Mouse (Mus musculus): Measurements from ENCODE around the gene Smagp. TPM values are rescaled to one million over a fixed set of nuclear protein-coding genes. Genes with fewer than 3 reads are reported as not detected.

Gene Smagp
- polyA plus RNA-seq, 1 experiment, result 0.21 TPM

DNA sequence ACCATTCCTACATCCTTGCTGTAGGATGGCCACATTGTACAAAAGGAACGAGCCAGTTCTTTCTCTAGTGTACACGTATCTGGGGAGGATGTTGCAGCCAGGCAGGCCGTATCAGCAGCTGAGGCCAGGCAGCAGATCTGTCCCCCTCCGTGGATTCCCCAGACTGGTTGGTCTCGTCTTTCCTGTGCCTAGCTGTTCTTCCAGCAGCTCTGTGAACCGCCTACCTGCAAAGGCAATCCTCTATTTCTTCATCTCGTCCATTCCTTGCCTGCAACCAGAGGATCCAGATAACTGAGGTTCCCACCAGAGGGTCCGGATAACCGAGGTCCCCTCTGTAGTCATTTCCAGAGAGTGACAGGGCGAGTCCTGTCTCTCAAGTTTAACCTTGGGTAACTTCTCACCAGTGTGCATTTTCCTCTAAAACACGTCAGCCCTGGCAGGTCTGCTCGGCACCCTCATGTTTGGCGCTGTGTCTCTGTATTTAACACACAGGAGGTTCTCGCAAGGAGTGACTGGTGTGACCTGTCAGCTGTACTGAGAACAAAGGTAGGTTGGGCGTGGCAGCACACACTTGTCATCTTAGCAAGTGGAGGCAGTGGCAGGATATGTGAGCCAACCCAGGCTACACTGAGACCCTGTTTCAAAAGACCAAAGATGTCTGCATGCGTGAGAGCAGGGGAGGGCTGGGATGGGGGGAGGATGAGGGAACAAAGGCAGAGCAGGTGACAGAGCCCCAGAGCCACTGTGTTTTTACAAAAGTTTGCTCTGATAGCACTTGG is 3.4 kb upstream of the Smagp start:
- Histone ChIP-seq H3ac (ENCODE audit: control insufficient read depth, insufficient read length, low read depth) (no peak overlapping the region), H3K4me3 (ENCODE audit: insufficient read depth, poor library complexity, severe bottlenecking) (no peak overlapping the region), H3K27me3 (ENCODE audit: control insufficient read depth, insufficient read depth, insufficient read length) (peaks cover 39% of the 10 kb centered on the region), H3K36me3 (ENCODE audit: control insufficient read depth, insufficient read depth) (no peaks in the 10 kb centered on the region), H3K79me3 (ENCODE audit: low read depth) (no peaks in the 10 kb centered on the region), H3K79me2 (ENCODE audit: control insufficient read depth, insufficient read depth) (no peaks in the 10 kb centered on the region)
- no peak for TF ChIP-seq CEBPB (IDR thresholded peaks at IDR 0.05; ENCODE audit: low read depth)
- no peak for TF ChIP-seq MYOG (IDR thresholded peaks at IDR 0.05; ENCODE audit: control insufficient read depth, extremely low read depth, insufficient read length)
- TF ChIP-seq CTCF (IDR thresholded peaks at IDR 0.05; ENCODE audit: control insufficient read depth, insufficient read depth, insufficient read length), result no peak
- TF ChIP-seq MAX (IDR thresholded peaks at IDR 0.05), result no peak
- TF ChIP-seq MYOD1 (IDR thresholded peaks at IDR 0.05; ENCODE audit: control insufficient read depth, insufficient read length, low read depth), result no peak
- no peak for TF ChIP-seq FOSL1 (IDR thresholded peaks at IDR 0.05; ENCODE audit: insufficient read depth, low read length, poor library complexity, severe bottlenecking)
- no peak for TF ChIP-seq USF1 (IDR thresholded peaks at IDR 0.05; ENCODE audit: low read depth)

DNA sequence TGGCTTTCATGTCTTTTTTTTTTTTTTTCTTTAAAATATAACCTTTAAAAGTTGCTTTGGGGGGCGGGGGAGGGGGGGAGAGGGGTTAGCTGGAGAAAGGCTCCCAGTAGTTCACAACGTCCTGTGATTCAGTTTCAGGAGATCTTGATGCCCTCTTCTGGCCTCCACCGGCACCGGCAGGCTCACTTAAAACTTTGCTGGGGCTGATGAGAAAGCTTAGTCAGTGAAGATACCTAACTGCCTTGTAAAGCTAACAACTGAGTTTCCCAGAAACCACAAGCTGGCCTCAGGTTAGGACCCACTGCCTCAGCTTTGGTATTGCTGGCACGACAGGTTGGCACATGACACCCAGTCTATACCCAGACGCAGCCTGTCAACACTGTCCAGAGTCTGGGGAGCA is 921 bp upstream of the Smagp start:
- TF ChIP-seq CEBPB (IDR thresholded peaks at IDR 0.05; ENCODE audit: low read depth), result no peak
- no peak for TF ChIP-seq MYOD1 (IDR thresholded peaks at IDR 0.05; ENCODE audit: control insufficient read depth, insufficient read length, low read depth)
- no peak for TF ChIP-seq FOSL1 (IDR thresholded peaks at IDR 0.05; ENCODE audit: insufficient read depth, low read length, poor library complexity, severe bottlenecking)
- no peak for TF ChIP-seq MAX (IDR thresholded peaks at IDR 0.05)
- TF ChIP-seq CTCF (IDR thresholded peaks at IDR 0.05; ENCODE audit: control insufficient read depth, insufficient read depth, insufficient read length), result peak; percentile 13
- no peak for TF ChIP-seq MYOG (IDR thresholded peaks at IDR 0.05; ENCODE audit: control insufficient read depth, extremely low read depth, insufficient read length)
- TF ChIP-seq USF1 (IDR thresholded peaks at IDR 0.05; ENCODE audit: low read depth), result no peak
- Histone ChIP-seq H3K4me3 (ENCODE audit: insufficient read depth, poor library complexity, severe bottlenecking) (no peak overlapping the region), H3K27me3 (ENCODE audit: control insufficient read depth, insufficient read depth, insufficient read length) (peaks cover 46% of the 10 kb centered on the region)

DNA sequence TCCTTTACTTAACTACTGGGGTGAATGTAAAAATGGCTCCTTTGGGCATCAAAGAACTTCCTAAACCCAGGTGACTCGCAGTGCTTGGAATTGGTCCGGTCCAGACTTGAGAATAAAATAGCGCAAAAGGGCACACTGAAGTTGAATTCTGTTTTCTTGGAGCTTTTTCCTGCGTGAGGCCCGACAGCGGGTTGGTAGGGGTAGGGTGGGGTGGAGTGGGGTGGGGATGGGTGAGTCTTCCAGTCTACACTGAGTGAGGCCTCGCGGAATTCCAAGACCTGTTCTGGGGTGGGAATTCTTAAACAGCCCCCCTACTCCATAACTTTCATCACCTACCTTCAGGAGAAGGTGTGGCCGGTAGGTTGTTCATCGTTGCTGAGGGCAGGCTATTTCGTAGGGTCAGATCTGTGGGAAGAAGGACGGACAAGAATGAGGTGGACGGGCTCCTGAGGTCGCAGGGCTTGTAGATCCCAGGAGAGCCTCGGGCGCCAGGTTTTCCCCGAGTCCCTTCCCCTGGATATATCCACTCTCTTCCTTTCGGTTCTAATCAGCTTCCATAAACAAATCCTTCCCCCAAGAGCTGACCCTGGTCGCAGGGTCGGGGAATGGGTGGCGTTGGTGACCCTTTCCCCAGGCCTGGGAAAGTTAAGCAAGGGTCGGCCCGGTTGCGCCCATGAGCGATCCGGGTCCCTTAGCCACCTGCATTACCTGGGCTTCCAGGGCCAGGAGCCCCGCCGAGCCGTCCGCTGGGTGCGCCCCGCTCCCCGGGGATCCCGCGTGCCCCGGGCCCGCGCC is 692 bp downstream of the Smagp start:
- Histone ChIP-seq H3K4me3 (ENCODE audit: insufficient read depth, poor library complexity, severe bottlenecking) (no peak overlapping the region), H3K36me3 (ENCODE audit: control insufficient read depth, insufficient read depth) (no peaks in the 10 kb centered on the region), H3ac (ENCODE audit: control insufficient read depth, insufficient read length, low read depth) (no peak overlapping the region), H3K27me3 (ENCODE audit: control insufficient read depth, insufficient read depth, insufficient read length) (peaks cover 46% of the 10 kb centered on the region), H3K79me2 (ENCODE audit: control insufficient read depth, insufficient read depth) (no peaks in the 10 kb centered on the region), H3K79me3 (ENCODE audit: low read depth) (no peaks in the 10 kb centered on the region)
- TF ChIP-seq MYOG (IDR thresholded peaks at IDR 0.05; ENCODE audit: control insufficient read depth, extremely low read depth, insufficient read length) (no peak), CEBPB (IDR thresholded peaks at IDR 0.05; ENCODE audit: low read depth) (no peak), MYOD1 (IDR thresholded peaks at IDR 0.05; ENCODE audit: control insufficient read depth, insufficient read length, low read depth) (no peak), FOSL1 (IDR thresholded peaks at IDR 0.05; ENCODE audit: insufficient read depth, low read length, poor library complexity, severe bottlenecking) (no peak), USF1 (IDR thresholded peaks at IDR 0.05; ENCODE audit: low read depth) (no peak), CTCF (IDR thresholded peaks at IDR 0.05; ENCODE audit: control insufficient read depth, insufficient read depth, insufficient read length) (no peak)

More for the DNA sequence above, 921 bp upstream of the Smagp start:
- no peaks in the 10 kb centered on the region for H3K36me3 ChIP-seq (ENCODE audit: control insufficient read depth, insufficient read depth)
- H3ac ChIP-seq (ENCODE audit: control insufficient read depth, insufficient read length, low read depth), result no peak overlapping the region
- no peaks in the 10 kb centered on the region for H3K79me2 ChIP-seq (ENCODE audit: control insufficient read depth, insufficient read depth)
- no peaks in the 10 kb centered on the region for H3K79me3 ChIP-seq (ENCODE audit: low read depth)

DNA sequence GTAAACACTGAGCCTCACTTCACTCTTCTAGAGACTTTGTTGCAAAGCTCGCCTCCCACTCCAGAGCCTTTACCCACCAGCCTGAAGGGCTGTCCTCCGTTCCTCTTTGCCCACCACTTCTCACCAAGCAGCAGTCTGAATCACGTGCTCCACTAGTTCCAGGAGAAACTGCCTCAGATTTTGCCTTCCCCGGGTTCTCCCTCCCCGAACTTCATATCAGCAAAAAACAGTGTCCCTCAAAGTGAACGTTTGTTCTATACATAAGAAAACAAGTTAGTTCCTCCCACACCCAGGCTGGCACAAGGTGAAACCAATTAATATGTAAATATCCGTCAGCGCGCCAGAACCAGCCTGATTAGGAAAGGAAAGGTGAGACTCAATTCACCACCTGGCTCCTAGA is 1.5 kb downstream of the Smagp start:
- Histone ChIP-seq H3K4me3 (ENCODE audit: insufficient read depth, poor library complexity, severe bottlenecking) (no peak overlapping the region), H3ac (ENCODE audit: control insufficient read depth, insufficient read length, low read depth) (no peak overlapping the region), H3K79me2 (ENCODE audit: control insufficient read depth, insufficient read depth) (no peaks in the 10 kb centered on the region), H3K27me3 (ENCODE audit: control insufficient read depth, insufficient read depth, insufficient read length) (peaks cover 46% of the 10 kb centered on the region), H3K36me3 (ENCODE audit: control insufficient read depth, insufficient read depth) (no peaks in the 10 kb centered on the region), H3K79me3 (ENCODE audit: low read depth) (no peaks in the 10 kb centered on the region)
- TF ChIP-seq CTCF (IDR thresholded peaks at IDR 0.05; ENCODE audit: control insufficient read depth, insufficient read depth, insufficient read length) (no peak), MAX (IDR thresholded peaks at IDR 0.05) (no peak), MYOD1 (IDR thresholded peaks at IDR 0.05; ENCODE audit: control insufficient read depth, insufficient read length, low read depth) (no peak), MYOG (IDR thresholded peaks at IDR 0.05; ENCODE audit: control insufficient read depth, extremely low read depth, insufficient read length) (no peak), USF1 (IDR thresholded peaks at IDR 0.05; ENCODE audit: low read depth) (no peak)

DNA sequence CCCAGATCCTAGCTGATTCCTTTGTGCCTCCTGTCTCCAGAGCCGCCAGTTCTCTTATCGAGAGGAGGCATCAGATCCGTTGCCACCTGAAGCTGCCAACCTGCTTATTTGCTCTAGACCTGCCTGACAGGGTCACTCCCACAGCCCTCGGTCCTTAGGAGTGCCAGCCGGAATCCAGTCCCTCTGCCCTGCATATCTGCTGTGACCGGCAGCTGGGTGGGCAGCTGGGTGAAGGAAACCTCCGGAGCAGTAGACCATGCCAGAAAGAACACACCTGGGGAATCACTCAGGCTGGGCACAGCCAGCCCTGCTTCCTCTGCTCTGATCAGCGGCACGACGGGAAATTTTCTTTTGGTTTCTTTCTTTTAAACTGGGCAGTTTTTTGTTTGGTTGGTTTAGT is 3.4 kb downstream of the Smagp start:
- Histone ChIP-seq H3ac (ENCODE audit: control insufficient read depth, insufficient read length, low read depth) (no peak overlapping the region), H3K27me3 (ENCODE audit: control insufficient read depth, insufficient read depth, insufficient read length) (peaks cover 38% of the 10 kb centered on the region), H3K79me3 (ENCODE audit: low read depth) (no peaks in the 10 kb centered on the region), H3K79me2 (ENCODE audit: control insufficient read depth, insufficient read depth) (no peaks in the 10 kb centered on the region), H3K4me3 (ENCODE audit: insufficient read depth, poor library complexity, severe bottlenecking) (no peak overlapping the region), H3K36me3 (ENCODE audit: control insufficient read depth, insufficient read depth) (no peaks in the 10 kb centered on the region)
- no peak for TF ChIP-seq MYOD1 (IDR thresholded peaks at IDR 0.05; ENCODE audit: control insufficient read depth, insufficient read length, low read depth)
- no peak for TF ChIP-seq CEBPB (IDR thresholded peaks at IDR 0.05; ENCODE audit: low read depth)
- TF ChIP-seq MYOG (IDR thresholded peaks at IDR 0.05; ENCODE audit: control insufficient read depth, extremely low read depth, insufficient read length), result no peak
- TF ChIP-seq USF1 (IDR thresholded peaks at IDR 0.05; ENCODE audit: low read depth), result no peak

Data from C2C12 (cell line).